Mouse (Mus musculus) lung, postnatal 0 days (tissue): ENCODE measurements around the gene Slc6a9.

Experiments used
- CTCF ChIP-seq: IDR thresholded peaks from 2 replicates; pipeline ENCODE4 v1.5.1; 2016; ENCODE audit warnings: antibody characterized with exemption, mild to moderate bottlenecking
- EP300 ChIP-seq: IDR thresholded peaks from 2 replicates; pipeline ENCODE4 v1.6.1; 2016; ENCODE audit warnings: antibody characterized with exemption, mild to moderate bottlenecking, control low read depth

- TF ChIP-seq CTCF (no peak), EP300 (no peak)
Observed at GRCm38 (mm10) chr4:117816776-117817175, 17.5 kb upstream of the Slc6a9 start.
